In the genomic region with DNA sequence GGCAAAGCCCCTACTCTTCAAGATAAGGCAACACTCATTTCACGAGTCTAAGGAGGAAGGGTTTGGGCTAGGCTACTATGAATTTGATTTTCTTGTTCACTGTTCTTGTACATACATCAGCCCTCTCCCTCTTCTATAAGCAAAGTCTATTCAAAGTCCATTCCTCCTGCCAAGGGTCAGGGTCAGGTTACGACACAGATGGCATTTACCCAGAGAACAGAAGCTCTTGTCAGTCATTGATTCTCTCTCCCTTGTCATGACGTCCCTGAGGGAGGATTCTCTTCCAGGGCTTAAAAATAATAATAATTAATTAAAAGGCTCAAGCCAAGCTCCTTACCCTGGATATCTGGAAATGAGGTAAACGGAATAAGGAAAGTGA, we compare ENCODE assay signal across 15 mouse cellular contexts.
DNase-seq lines count a peak whose midpoint lies in the region; ATAC-seq and TF ChIP-seq lines count a peak whose summit lies in the region.
"Had no signal": no experiment of that assay in that cellular context is flagged by ENCODE, and none has a peak within 500 bp of the region (broad histone marks: within the 10 kb centered on the region; RNA-seq: fewer than 3 reads in every experiment).

No protein-coding gene starts in this region.

- intact Hi-C loops in heart, postnatal 25 days (cut with DNase I) = no loop called here
- intact Hi-C loops in left cerebral cortex, postnatal 25 days (cut with DNase I) = no loop called here

- 36% methylated on average over 4 of the region's 4 CpGs for WGBS in heart, embryonic 11.5 days (ENCODE audit: insufficient replicate concordance)
- 14% methylated on average over 4 of the region's 4 CpGs for WGBS in liver, adult 2 months
- 16% methylated on average over 4 of the region's 4 CpGs for WGBS in embryonic facial prominence, embryonic 14.5 days

- no peaks in the 10 kb centered on the region for H3K27me3 ChIP-seq in heart, embryonic 11.5 days (ENCODE audit: control insufficient read depth, insufficient read depth, low read length)
- no peaks in the 10 kb centered on the region for H3K27me3 ChIP-seq in liver, adult 2 months (ENCODE audit: control insufficient read depth, insufficient read depth, low read length)
- no peaks in the 10 kb centered on the region for H3K27me3 ChIP-seq in embryonic facial prominence, embryonic 14.5 days (replicated peaks; ENCODE audit: control insufficient read depth, insufficient read depth, low read length)
- no peaks in the 10 kb centered on the region for H3K27me3 ChIP-seq in myocyte (ENCODE audit: control insufficient read depth, insufficient read depth, insufficient read length)
- H3K27me3 ChIP-seq: forebrain, embryonic 13.5 days; liver, embryonic 13.5 days; midbrain, embryonic 15.5 days; neural tube, embryonic 15.5 days had no signal

- H3ac ChIP-seq in myocyte (ENCODE audit: control insufficient read depth, insufficient read length) = no peak overlapping the region

- peaks cover 7% of the 10 kb centered on the region for H3K4me1 ChIP-seq in heart, embryonic 11.5 days (ENCODE audit: control insufficient read depth, insufficient read depth, low read length)
- peaks cover 11% of the 10 kb centered on the region for H3K4me1 ChIP-seq in liver, adult 2 months (ENCODE audit: control insufficient read depth, insufficient read depth, low read length)
- H3K4me1 ChIP-seq in embryonic facial prominence, embryonic 14.5 days (ENCODE audit: control insufficient read depth, insufficient read depth, low read length) = 0 out of 2 replicates have a peak, but pooled peaks cover 4% of the 10 kb centered on the region
- H3K4me1 ChIP-seq: forebrain, embryonic 13.5 days; midbrain, embryonic 15.5 days; neural tube, embryonic 15.5 days had no signal

- H3K9ac ChIP-seq in heart, embryonic 11.5 days (ENCODE audit: low read depth, low read length) = no peak overlapping the region
- no peak overlapping the region for H3K9ac ChIP-seq in liver, adult 2 months (ENCODE audit: low read depth, low read length)
- H3K9ac ChIP-seq in embryonic facial prominence, embryonic 14.5 days (ENCODE audit: low read depth, low read length) = no peak overlapping the region
- H3K9ac ChIP-seq: forebrain, embryonic 13.5 days; liver, embryonic 13.5 days; midbrain, embryonic 15.5 days; neural tube, embryonic 15.5 days had no signal

- DNase-seq in heart, postnatal 25 days (ENCODE audit: low spot score) = no peak
- DNase-seq in liver, adult 2 months (ENCODE audit: extremely low read depth, low read depth, low spot score) = peak; percentile 84
- DNase-seq in liver = no peak
- peak; percentile 49 for DNase-seq in embryonic facial prominence, embryonic 14.5 days (ENCODE audit: low spot score)
- DNase-seq in left cerebral cortex, postnatal 25 days (ENCODE audit: low spot score in 2 of 2) = no peak
- DNase-seq in natural killer cell, adult 2 months (ENCODE audit: low spot score in 2 of 2) = no peak
- DNase-seq: gastrocnemius, postnatal 25 days; liver, embryonic 13.5 days; spleen, adult 18-20 months; thymus, postnatal 25 days had no signal

- H3K36me3 ChIP-seq in heart, embryonic 11.5 days (ENCODE audit: control insufficient read depth, insufficient read depth, low read length) = no peaks in the 10 kb centered on the region
- no peaks in the 10 kb centered on the region for H3K36me3 ChIP-seq in liver, adult 2 months (ENCODE audit: control insufficient read depth, insufficient read depth, low read length)
- no peaks in the 10 kb centered on the region for H3K36me3 ChIP-seq in embryonic facial prominence, embryonic 14.5 days (ENCODE audit: control insufficient read depth, insufficient read depth, low read length)
- H3K36me3 ChIP-seq in myocyte (ENCODE audit: control insufficient read depth, insufficient read depth) = no peaks in the 10 kb centered on the region
- H3K36me3 ChIP-seq: liver, embryonic 13.5 days; midbrain, embryonic 15.5 days; neural tube, embryonic 15.5 days had no signal

- no peak overlapping the region for H3K4me2 ChIP-seq in heart, embryonic 11.5 days
- no peak overlapping the region for H3K4me2 ChIP-seq in embryonic facial prominence, embryonic 14.5 days (ENCODE audit: low read depth, low read length)
- no peak overlapping the region for H3K4me2 ChIP-seq in myocyte (ENCODE audit: low read depth)
- H3K4me2 ChIP-seq: forebrain, embryonic 13.5 days; liver, embryonic 13.5 days; midbrain, embryonic 15.5 days; neural tube, embryonic 15.5 days had no signal

- H3K79me2 ChIP-seq in liver, adult 2 months (ENCODE audit: control insufficient read depth, insufficient read depth, low read length) = no peaks in the 10 kb centered on the region
- H3K79me2 ChIP-seq in myocyte (ENCODE audit: control insufficient read depth, insufficient read depth) = no peaks in the 10 kb centered on the region

- ATAC-seq in heart, embryonic 11.5 days (replicated peaks; ENCODE audit: insufficient number of reproducible peaks, low FRiP score, low TSS enrichment) = 0 out of 2 replicates have a peak, but pooled peaks have one; percentile 18
- peak; percentile 67; the same call in 1 of the 2 replicates for ATAC-seq in embryonic facial prominence, embryonic 14.5 days (ENCODE audit: low read depth)
- ATAC-seq: forebrain, embryonic 13.5 days; midbrain, embryonic 15.5 days had no signal

- no peak overlapping the region for H3K4me3 ChIP-seq in heart, embryonic 11.5 days (ENCODE audit: low read depth, low read length)
- no peak overlapping the region for H3K4me3 ChIP-seq in liver, adult 2 months (ENCODE audit: insufficient read depth, low read depth, low read length)
- no peak overlapping the region for H3K4me3 ChIP-seq in embryonic facial prominence, embryonic 14.5 days (ENCODE audit: low read depth, low read length)
- no peak overlapping the region for H3K4me3 ChIP-seq in myocyte
- H3K4me3 ChIP-seq: forebrain, embryonic 13.5 days; liver, embryonic 13.5 days; midbrain, embryonic 15.5 days; neural tube, embryonic 15.5 days had no signal

- H3K27ac ChIP-seq in heart, embryonic 11.5 days (ENCODE audit: low read depth, low read length) = no peak overlapping the region
- H3K27ac ChIP-seq in liver, adult 2 months (replicated peaks; ENCODE audit: insufficient read depth, low read depth, low read length) = no peak overlapping the region
- H3K27ac ChIP-seq in embryonic facial prominence, embryonic 14.5 days (replicated peaks; ENCODE audit: low read depth, low read length) = no peak overlapping the region
- H3K27ac ChIP-seq: forebrain, embryonic 13.5 days; midbrain, embryonic 15.5 days; neural tube, embryonic 15.5 days had no signal

- no peak for TF ChIP-seq POLR2A in liver, adult 2 months (IDR thresholded peaks at IDR 0.05; ENCODE audit: extremely low read depth, insufficient read depth, low read length)
- no peak for TF ChIP-seq POLR2A in myocyte (IDR thresholded peaks at IDR 0.05; ENCODE audit: insufficient read length, low read depth)

- no peak for TF ChIP-seq CTCF in liver, adult 2 months (IDR thresholded peaks at IDR 0.05; ENCODE audit: low read depth, low read length)

- no peaks in the 10 kb centered on the region for H3K9me3 ChIP-seq in heart, embryonic 11.5 days (replicated peaks; ENCODE audit: control insufficient read depth, low read length)
- no peaks in the 10 kb centered on the region for H3K9me3 ChIP-seq in embryonic facial prominence, embryonic 14.5 days (ENCODE audit: control insufficient read depth, low read length)
- H3K9me3 ChIP-seq: forebrain, embryonic 13.5 days; liver, embryonic 13.5 days; midbrain, embryonic 15.5 days; neural tube, embryonic 15.5 days had no signal

TF ChIP-seq in myocyte, 11 proteins besides CTCF, POLR2A, EP300 and RAD21:
- no peak for TF ChIP-seq REST (IDR thresholded peaks at IDR 0.05; ENCODE audit: insufficient read depth, insufficient read length)
- TF ChIP-seq E2F4 (IDR thresholded peaks at IDR 0.05; ENCODE audit: insufficient read depth) = no peak
- TF ChIP-seq MAX (IDR thresholded peaks at IDR 0.05; ENCODE audit: low read depth) = no peak
- TF ChIP-seq MYOD1 (IDR thresholded peaks at IDR 0.05; ENCODE audit: control insufficient read depth in 1 of 3, insufficient read length in 2 of 3, low read depth in 2 of 3) = peak in 2 of 3 experiments; percentile 26 to 35

Comparison
In these comparisons a context has a peak if more than half of its experiments do, and no peak if none do; other contexts are left out.
1. DNase-seq: peak in liver, adult 2 months (single experiment) and embryonic facial prominence, embryonic 14.5 days (single experiment); none in heart, postnatal 25 days (single experiment), liver (single experiment), left cerebral cortex, postnatal 25 days (0 of 2) and natural killer cell, adult 2 months (0 of 2).